Mouse (Mus musculus) thymus, postnatal 4 days (tissue): Measurements from ENCODE around the gene Slirp.
"Not testable (repeated sequence)": the region's sequence is repeated elsewhere in the genome, so short reads cannot be mapped to it uniquely, and the experiment has no call there.

Source experiments
- DNase-seq: peaks from one replicate; pipeline ENCODE4 v3.0.0; 2021

The Slirp gene

DNA sequence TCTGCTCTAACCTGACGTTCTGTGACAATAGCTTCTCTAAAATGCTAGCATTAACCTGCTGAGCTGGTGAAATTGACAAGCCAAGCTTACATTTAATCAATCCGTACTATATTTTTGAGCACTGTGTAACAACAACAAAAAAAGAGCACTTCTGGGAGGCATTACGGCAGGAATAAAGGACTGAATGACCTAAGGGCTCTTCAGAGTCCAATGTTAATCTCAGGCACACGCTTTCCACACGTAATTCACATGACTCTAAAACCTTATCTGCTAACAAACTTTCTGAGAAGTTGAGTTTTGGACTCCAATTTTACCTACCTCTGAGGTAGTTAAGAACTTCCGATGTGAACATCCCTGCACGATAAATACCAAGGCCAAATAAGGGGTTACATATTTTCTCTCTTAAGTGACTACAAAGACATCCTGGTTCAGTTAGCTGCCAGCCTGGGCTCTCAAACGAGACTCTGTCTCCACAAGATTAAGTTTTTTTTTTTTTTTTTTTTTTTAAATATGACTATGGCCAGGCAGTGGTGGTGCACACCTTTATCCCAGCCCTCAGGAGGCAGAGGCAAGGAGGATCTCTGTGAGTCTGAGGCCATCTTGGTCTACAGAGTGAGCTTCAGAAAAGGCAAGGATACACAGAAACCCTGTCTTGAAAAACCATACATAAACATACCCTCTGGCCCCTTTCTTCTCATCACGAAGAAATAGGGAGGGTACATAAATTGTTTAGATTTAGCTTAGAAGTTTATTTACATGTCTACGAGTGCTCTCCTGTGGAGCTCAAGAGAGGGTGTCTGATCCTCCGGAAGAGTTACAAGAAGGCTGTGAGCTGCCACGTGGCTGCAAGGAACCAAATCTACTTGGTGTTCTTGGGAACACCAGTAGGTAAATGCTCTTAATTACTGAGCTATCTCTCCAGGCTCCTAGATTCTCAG, 1.2 kb upstream of the Slirp start:
- peak; percentile 14 for DNase-seq

DNA sequence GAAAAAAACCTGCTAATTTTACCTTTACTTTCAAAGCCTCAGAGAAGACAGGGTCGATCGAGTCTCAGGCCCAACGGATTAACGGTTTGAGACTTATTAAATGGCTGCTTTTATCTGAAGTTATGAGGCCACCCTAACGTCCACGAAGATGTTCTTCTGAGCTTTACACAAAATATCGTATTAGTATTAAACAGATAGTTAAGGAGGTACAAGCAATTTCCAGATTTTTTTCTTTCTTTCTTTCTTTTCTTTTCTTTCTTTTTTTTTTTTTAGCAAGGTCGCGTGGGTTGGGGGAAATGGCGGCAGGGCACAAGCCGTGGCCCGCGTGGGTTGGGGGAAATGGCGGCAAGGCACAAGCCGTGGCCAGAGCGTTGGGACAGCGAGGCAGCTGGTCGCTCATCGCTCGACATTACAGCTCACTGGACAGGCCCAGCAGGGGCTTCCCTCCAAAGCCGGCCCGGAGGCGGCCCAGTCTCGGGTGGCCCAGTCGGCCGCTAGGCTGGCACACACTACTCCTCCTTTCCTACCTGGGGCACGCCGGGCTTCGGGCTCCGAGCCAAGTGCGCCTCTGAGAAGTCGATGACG, 489 bp upstream of the Slirp start:
- DNase-seq: no peak

DNA sequence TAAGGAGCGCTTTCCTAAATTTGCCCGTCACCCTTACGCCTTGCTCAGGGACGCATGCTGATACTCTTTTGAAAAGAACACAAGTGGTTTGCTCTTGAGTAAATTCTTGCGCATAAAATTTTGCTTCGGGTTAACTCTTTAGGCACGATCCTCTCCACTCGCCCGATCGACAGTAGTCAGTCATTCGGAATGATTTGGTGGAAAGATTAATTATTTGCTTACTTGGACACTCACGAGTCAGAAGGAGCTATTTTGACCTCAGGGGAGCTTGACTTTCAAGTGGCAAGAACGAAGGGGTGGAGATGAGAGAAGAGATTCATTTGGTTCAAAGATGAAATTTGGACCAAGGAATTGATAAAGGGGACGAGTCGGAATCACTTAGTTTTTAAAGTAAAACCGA, 515 bp downstream of the Slirp start:
- no peak for DNase-seq

DNA sequence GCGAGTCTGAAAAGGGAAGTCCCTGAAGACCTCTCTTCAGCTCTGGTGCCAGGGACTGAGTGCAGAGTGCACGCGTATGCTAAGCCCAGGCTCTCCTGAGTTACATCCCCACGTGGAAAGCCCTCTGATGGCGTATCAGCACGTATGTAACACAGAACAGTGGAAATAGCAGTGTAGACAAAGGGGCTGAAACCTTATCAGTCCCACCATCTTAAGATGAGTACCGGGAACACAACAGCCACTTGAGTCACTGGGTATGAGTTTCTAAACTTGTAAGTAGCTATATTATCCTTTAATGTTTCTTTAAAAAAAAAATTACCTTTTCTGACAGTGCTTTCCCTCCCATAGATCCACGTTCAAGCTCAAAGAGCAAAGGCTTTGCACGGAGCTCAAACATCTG, 5.8 kb downstream of the Slirp start:
- DNase-seq: no peak

DNA sequence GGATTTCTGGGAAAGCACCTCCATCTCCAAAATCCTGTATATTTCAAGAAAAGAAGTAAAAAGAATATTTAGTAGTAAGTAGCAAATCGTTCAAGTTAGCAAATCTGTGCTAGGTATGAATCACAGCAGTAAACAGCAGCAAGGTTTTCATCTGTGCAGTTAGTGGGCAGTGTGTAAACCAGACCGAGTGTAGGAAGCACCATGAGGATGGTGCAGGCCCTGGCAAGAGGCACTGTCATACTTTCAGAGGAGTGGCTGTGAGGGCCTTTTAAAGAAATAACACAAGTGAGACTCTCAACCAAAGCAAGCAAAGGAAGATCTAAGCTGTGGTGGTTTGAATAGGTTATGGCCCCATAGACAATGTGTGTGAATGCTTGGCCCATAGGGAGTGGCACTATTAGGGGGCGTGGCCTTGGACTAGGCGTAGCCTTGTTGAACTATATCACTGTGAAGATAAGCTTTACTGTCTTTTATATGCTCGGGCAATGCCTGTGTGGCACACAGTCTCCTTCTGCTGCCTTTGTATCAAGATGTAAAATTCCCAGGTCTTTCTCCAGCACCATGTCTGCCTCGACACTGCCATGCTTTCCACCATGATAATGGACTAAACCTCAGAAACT, 21.1 kb downstream of the Slirp start:
- DNase-seq: no peak

DNA sequence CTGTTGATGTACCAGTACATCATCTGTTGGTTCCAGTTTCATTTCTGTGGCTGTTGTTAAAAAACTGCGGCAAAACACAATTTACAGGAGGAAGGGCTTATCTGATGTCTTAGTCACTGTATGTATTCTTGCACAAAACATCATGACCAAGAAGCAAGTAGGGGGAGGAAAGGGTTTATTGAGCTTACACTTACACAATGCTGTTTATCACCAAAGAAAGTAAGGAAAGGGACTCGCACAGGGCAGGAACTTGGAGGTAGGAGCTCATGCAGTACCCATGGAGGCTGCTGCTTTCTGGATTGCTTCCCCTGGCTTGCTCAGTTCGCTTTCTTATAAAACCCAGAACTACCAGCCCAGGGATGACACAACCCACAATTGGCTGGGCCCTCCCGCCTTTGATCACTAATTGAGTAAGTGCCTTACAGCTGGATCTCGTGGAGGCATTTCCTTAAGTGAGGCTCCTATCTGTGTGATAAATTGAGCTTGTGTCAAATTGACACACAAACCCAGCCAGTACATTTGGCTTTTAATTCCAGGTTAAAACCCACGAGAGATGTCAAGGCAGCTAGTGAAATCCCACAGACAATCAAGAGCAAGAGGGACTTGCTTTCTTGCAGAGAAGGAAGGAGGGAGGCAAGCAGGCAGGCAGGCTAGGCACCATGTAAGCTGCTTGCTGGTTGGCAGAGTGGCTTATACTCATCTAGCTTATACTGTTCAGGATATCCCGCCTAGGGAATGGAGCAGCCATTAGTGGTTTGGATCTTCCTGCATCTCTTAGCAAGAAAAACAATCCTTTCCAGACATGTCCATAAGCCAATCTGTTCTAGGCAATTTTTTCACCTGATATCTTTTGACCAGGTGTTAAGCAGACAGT, 26.8 kb downstream of the Slirp start:
- peak; percentile 10 for DNase-seq

DNA sequence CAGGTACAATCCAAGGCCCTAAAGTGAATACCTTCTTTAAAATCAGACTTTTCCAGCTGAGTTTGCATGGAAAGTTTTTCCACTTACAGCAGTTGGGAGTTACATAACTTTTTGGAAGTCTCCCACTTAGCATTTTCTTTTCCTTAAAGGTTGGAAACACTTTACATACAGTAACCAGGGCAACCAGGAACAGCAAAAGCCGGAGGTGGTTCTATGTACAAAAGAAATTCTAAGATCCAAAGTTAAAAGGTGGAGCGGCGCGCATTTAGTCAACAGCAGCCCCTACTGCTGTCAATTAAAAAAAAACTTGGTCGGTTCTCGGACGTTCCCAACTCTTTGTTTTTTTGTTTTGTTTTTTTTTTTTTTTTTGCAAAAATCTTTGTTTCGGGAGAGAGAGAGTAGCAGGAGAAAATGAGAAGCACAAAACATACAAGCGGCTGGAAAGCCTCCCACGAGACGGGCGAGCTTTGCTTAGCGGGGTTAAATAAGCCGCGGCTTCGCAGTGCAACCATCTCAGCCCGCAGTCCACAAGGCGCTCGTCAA, 27.8 kb downstream of the Slirp start:
- no peak for DNase-seq

DNA sequence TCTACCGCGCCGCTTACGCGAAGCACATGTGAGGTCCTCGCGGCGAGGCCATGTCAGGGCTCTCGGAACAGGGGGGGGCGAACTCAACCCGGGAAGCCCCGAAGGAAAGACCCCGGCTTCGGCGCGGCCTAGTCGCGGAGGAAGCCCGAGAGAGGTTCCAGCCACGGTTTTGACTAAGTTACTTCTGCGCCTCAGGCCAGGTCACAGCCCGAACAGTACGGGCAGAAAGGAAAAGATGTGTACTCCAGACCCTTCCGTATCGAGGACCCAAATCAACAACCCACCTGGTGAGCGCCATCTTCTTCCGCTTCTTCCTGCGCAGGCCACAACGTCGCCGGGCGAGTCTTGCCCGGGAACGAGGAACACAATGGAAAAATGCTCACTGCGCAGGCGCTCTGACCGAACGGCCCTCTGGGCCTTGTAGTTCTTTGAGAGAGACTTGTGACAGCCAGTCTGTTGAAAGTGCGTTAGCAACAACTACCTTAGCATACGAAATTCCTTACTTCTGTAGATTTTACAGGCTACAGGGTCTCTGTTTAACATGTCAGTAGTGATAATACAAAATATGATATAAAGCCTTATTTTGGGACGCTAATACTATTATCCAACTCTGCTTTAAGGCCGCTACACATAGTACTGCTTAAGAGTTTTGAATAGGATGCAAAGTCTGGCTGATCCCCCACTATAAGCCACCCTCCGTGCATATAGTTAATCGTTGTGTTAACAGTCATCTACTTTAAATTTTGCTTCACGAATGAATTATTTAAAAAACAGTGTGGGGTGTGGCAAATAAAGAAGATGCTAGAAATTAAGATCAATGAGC, 28.5 kb downstream of the Slirp start, which contains the start of gene Snw1:
TSS of gene Snw1 (minus strand) at position 311 of the 823 bp plus-strand sequence.
- DNase-seq: peak; percentile 93

DNA sequence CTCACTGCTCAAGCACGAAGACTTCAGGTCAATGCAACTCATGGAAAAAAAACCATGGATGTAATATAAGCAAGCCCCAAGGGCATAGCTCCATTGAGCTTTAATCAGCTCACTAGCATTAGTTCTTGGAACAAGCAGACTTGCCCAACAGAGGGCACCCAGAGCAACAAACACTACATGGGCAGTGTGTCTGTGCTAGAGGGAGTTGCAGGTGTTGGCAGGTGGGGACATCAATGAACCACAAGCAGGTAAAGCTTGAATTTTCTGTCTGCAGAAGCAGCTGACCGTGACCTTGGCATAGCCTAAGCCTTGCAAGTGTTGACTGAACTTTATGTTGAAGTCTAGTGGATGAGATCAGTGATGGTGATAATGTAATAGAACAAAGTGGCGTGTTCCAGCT, 31.1 kb downstream of the Slirp start:
- DNase-seq: no peak

DNA sequence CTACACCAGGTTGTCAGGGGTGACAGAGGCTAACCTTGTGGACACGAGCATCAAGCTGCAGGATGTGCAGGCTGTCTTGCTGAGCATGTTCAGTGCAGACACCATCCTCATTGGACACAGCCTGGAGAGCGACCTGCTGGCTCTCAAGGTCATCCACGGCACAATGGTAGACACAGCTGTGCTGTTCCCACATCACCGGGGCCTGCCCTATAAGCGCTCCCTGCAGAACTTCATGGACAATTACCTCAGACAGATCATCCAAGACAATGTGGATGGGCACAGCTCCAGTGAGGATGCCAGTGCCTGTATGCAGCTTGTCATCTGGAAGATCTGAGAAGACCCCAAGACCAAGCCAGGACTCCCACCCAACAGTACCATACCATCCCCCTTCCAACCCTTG, 38.8 kb downstream of the Slirp start:
- DNase-seq: not testable (repeated sequence)

DNA sequence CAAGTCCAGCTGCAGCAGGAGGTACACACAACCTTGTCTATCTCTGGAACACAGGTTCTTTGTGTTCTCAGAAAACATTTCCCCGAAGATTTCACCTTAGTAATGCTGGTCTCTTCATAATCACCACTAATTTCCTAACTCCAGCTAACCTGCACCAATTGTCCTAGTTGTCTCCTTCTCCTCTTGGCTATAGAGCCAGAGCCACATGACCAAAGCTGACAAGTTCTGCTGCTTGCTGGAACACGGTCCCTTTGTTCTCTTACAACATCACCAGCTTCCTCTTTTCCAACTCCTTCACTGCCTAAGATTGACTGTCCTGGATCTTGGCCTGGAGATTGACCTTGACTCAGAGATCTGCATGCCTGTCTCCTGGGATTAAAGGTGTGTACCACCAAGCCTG, 45.0 kb downstream of the Slirp start:
- not testable (repeated sequence) for DNase-seq

DNA sequence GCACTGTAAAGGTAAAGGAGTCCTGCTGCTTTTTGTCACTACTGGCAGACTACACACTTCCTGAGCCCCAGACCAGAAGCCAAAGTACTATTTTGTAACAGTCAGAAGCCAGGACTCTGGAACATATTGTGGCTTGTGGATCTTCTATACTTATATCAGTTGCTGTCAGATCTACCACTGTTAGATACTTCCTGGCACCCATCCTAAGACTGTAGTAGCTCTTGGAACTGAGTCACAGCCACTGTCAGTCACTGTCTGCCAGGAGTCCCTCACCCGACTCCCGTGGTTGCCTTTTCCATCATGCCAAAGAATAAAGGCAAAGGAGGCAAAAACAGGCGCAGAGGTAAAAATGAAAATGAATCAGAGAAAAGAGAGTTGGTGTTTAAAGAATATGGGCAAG, 50.7 kb downstream of the Slirp start, which contains the start of gene Gm5788:
TSS of gene Gm5788 (plus strand) at position 301 of the 400 bp plus-strand sequence.
- not testable (repeated sequence) for DNase-seq
